Mouse (Mus musculus): ENCODE measurements around the gene 4930451I11Rik. TPM values are rescaled to one million over a fixed set of nuclear protein-coding genes. Genes with fewer than 3 reads are reported as not detected.

Gene 4930451I11Rik
- total and polyA plus RNA-seq, 3 experiments: not detected

- Histone ChIP-seq H3K36me3 (ENCODE audit: control insufficient read depth in 1 of 2, insufficient read depth in 2 of 2, low read length in 2 of 2) (peaks cover 0 to 35% of the 10 kb centered on the region in 2 experiments; a peak in 3 of 4 replicates), H3K27ac (ENCODE audit: control insufficient read depth, low read depth, low read length) (peak overlapping the region; percentile 92), H3K79me2 (ENCODE audit: control insufficient read depth, insufficient read depth, low read length, poor library complexity) (peaks cover 22% of the 10 kb centered on the region), H3K27me3 (ENCODE audit: control insufficient read depth in 1 of 2, insufficient read depth in 2 of 2, low read length in 2 of 2) (no peaks in the 10 kb centered on the region), H3K9ac (ENCODE audit: control insufficient read depth, low read depth, low read length, poor library complexity, severe bottlenecking) (peak overlapping the region; percentile 43), H3K9me3 (replicated peaks; ENCODE audit: insufficient read depth, low read length) (no peaks in the 10 kb centered on the region), H3K4me1 (ENCODE audit: control insufficient read depth in 1 of 2, insufficient read depth in 2 of 2, low read length in 2 of 2) (peaks cover 20 to 37% of the 10 kb centered on the region in 2 experiments), H3K4me3 (ENCODE audit: control insufficient read depth in 1 of 2, insufficient read depth in 1 of 2, low read depth in 2 of 2, low read length in 2 of 2) (peak overlapping the region; percentile 23 to 25; a peak in 3 of 4 replicates)
- TF ChIP-seq TCF12 (IDR thresholded peaks at IDR 0.05; ENCODE audit: low read depth, low read length) (0 out of 2 replicates have a peak, but pooled peaks have one; percentile 1), E2F4 (IDR thresholded peaks at IDR 0.05; ENCODE audit: borderline replicate concordance, low read depth, low read length) (no peak), RAD21 (IDR thresholded peaks at IDR 0.05; ENCODE audit: low read depth, low read length) (no peak), MAZ (IDR thresholded peaks at IDR 0.05; ENCODE audit: low read depth, low read length) (0 out of 2 replicates have a peak, but pooled peaks have one; percentile 53)
- DNase-seq (ENCODE audit: low read depth, low spot score): no peak
Measured at GRCm38 (mm10) chr7:126802134-126802889, 29.1 kb downstream of the 4930451I11Rik start.

GRCm38 (mm10) chr7:126801057-126801422, 30.4 kb downstream of the 4930451I11Rik start:
- Histone ChIP-seq H3K27me3 (ENCODE audit: control insufficient read depth in 1 of 2, insufficient read depth in 2 of 2, low read length in 2 of 2) (no peaks in the 10 kb centered on the region), H3K9ac (ENCODE audit: control insufficient read depth, low read depth, low read length, poor library complexity, severe bottlenecking) (peak overlapping the region; percentile 65), H3K27ac (ENCODE audit: control insufficient read depth, low read depth, low read length) (peak overlapping the region; percentile 92), H3K9me3 (replicated peaks; ENCODE audit: insufficient read depth, low read length) (no peaks in the 10 kb centered on the region), H3K4me1 (ENCODE audit: control insufficient read depth in 1 of 2, insufficient read depth in 2 of 2, low read length in 2 of 2) (peaks cover 20 to 47% of the 10 kb centered on the region in 2 experiments), H3K4me3 (ENCODE audit: control insufficient read depth in 1 of 2, insufficient read depth in 1 of 2, low read depth in 2 of 2, low read length in 2 of 2) (peak overlapping the region; percentile 56 to 78), H3K36me3 (ENCODE audit: control insufficient read depth in 1 of 2, insufficient read depth in 2 of 2, low read length in 2 of 2) (peaks cover 9 to 44% of the 10 kb centered on the region in 2 experiments), H3K79me2 (ENCODE audit: control insufficient read depth, insufficient read depth, low read length, poor library complexity) (peaks cover 35% of the 10 kb centered on the region)
- DNase-seq (ENCODE audit: low read depth, low spot score): peak; percentile 79
- no peak for TF ChIP-seq TAL1 (IDR thresholded peaks at IDR 0.05; ENCODE audit: low read length)
- peak; percentile 32; the same call in 1 of the 2 replicates for TF ChIP-seq NELFE (IDR thresholded peaks at IDR 0.05; ENCODE audit: low read depth, low read length)
- TF ChIP-seq MAZ (IDR thresholded peaks at IDR 0.05; ENCODE audit: low read depth, low read length): no peak
- TF ChIP-seq JUND (IDR thresholded peaks at IDR 0.05; ENCODE audit: low read depth, low read length): no peak
- TF ChIP-seq ZC3H11A (IDR thresholded peaks at IDR 0.05; ENCODE audit: low read depth, low read length): no peak
- TF ChIP-seq HCFC1 (IDR thresholded peaks at IDR 0.05; ENCODE audit: low read depth, low read length): no peak
- no peak for TF ChIP-seq RAD21 (IDR thresholded peaks at IDR 0.05; ENCODE audit: low read depth, low read length)
- TF ChIP-seq MAFK (IDR thresholded peaks at IDR 0.05; ENCODE audit: borderline replicate concordance, low read depth, low read length): no peak
- TF ChIP-seq EP300 (IDR thresholded peaks at IDR 0.05; ENCODE audit: low read depth in 1 of 2, low read length in 2 of 2): peak; percentile 57 to 62
- peak; percentile 40; the same call in 1 of the 2 replicates for TF ChIP-seq ZNF384 (IDR thresholded peaks at IDR 0.05; ENCODE audit: low read depth, low read length)
- no peak for TF ChIP-seq POLR2AphosphoS2 (IDR thresholded peaks at IDR 0.05; ENCODE audit: low read length)
- peak; percentile 68 for TF ChIP-seq MXI1 (IDR thresholded peaks at IDR 0.05; ENCODE audit: low read depth, low read length)
- TF ChIP-seq ETS1 (IDR thresholded peaks at IDR 0.05; ENCODE audit: low read depth, low read length): peak; percentile 64; the same call in 1 of the 2 replicates
- TF ChIP-seq ZKSCAN1 (IDR thresholded peaks at IDR 0.05; ENCODE audit: low read depth, low read length): peak; percentile 100
- TF ChIP-seq SIN3A (IDR thresholded peaks at IDR 0.05; ENCODE audit: low read length): peak; percentile 77
- no peak for TF ChIP-seq MYB (IDR thresholded peaks at IDR 0.05; ENCODE audit: low read depth, low read length)
- no peak for TF ChIP-seq ELF1 (IDR thresholded peaks at IDR 0.05; ENCODE audit: low read depth, low read length)
- TF ChIP-seq GATA1 (IDR thresholded peaks at IDR 0.05; ENCODE audit: low read depth, low read length): no peak
- no peak for TF ChIP-seq POLR2AphosphoS5 (IDR thresholded peaks at IDR 0.05; ENCODE audit: borderline replicate concordance, low read depth, low read length)
- TF ChIP-seq USF1 (IDR thresholded peaks at IDR 0.05; ENCODE audit: low read depth, low read length): no peak
- 0 out of 2 replicates have a peak, but pooled peaks have one; percentile 91 for TF ChIP-seq CHD1 (IDR thresholded peaks at IDR 0.05; ENCODE audit: low read depth, low read length)
- 0 out of 2 replicates have a peak, but pooled peaks have one; percentile 17 for TF ChIP-seq RCOR1 (IDR thresholded peaks at IDR 0.05; ENCODE audit: low read depth, low read length)
- TF ChIP-seq MEF2A (IDR thresholded peaks at IDR 0.05; ENCODE audit: extremely low read depth, insufficient replicate concordance, low read depth, low read length, poor library complexity, severe bottlenecking): no peak
- TF ChIP-seq TBP (IDR thresholded peaks at IDR 0.05; ENCODE audit: low read depth, low read length): peak; percentile 36; the same call in 1 of the 2 replicates
- no peak for TF ChIP-seq CHD2 (IDR thresholded peaks at IDR 0.05; ENCODE audit: low read length)
- peak in 1 of 2 experiments; percentile 43; a peak in 1 of 4 replicates for TF ChIP-seq POLR2A (IDR thresholded peaks at IDR 0.05; ENCODE audit: control insufficient read depth in 1 of 2, insufficient read depth in 1 of 2, low read depth in 1 of 2, low read length in 2 of 2, poor library complexity in 1 of 2)
- TF ChIP-seq NRF1 (IDR thresholded peaks at IDR 0.05; ENCODE audit: insufficient read depth, low read depth, low read length, poor library complexity, severe bottlenecking): peak; percentile 74

Measured in MEL (cell line).